Mouse (Mus musculus) 416B (cell line): ENCODE measurements around the gene Ttc28.

ENCODE experiments used
- DNase-seq: peaks from one replicate; pipeline ENCODE4 v3.0.0; 2011; ENCODE audit warnings: low read depth

Gene Ttc28

DNA sequence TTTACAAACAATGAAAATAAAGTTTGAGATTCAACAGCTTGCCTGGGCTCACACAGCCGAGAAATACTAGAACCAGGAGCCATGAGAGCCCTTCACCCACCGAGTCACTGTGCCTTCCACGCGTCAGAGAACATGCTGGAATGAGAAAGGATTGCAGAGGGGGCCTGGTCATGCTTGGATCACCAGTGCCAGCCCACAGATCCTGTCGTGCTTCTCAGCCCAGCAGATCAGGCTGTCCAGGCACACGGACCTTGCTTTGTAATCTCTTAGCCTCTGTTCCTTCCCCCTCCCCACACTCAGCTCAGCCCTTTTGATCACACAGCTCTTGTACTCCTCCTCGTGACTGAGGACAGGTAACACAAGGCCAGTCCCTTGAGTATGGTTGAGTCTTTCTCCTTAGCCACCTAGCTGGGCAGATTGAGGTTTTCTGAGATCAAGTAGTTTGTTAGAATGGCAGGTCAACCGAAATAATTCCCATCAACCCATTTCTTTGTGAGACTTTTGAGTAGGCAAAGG is 334.4 kb downstream of the Ttc28 start:
- DNase-seq: no peak

DNA sequence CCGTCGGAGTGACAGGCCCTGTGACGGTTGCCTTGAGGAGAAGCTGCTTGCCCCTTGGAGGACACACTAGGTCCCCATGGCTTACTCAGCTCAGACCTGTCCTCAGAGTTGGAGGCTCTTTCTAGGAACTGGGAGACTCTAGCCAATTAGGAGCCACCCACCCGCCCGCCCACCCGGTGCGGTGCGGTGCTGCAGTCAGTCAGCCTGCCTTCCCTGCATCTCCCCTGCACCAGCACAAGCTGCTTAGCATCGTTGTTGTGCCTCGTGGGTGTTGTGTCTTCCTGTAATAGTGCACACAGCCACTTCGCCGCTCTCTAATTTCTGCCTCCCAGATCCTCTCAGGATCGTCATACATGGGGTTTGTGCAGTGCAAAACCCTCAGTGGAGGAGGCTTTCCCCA is 335.3 kb downstream of the Ttc28 start:
- no peak for DNase-seq

DNA sequence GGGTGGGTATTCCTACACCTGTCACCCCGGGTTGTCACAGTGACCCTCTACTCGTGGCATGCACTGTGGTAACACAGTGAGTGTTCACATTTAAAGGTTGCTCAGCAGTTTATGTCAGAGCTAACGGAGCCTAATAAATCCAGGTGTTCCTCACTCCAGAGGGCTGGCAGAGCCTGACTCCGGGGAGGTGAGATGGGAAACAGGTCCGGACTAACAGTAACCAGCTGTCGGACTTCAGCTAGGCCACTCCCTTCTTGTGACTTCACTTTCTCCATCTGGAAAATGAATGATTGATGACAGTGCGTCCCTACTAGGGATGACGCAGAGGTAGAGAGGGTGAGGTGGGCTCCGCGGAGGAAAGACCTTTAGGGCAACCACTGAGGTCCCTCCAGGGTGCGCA is 336.1 kb downstream of the Ttc28 start:
- no peak for DNase-seq

DNA sequence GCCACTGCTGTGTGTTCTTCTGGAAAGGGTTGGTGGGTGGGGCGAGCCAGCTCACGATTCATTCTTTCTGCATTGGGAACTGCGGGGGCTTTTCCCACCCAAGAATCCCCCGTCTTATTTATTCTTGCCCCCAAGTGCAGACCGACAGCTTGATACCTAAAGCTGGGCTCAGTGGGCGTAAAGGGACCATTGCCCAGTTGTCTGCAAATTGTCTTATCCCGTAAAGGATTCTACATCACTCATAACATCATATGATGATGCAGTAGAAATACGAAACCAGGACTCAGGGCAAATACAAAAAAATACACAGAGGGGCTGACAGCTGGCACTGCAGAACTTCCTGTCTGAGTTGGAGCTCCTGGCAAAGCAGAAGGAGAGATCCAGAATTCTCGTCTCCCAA is 336.6 kb downstream of the Ttc28 start:
- no peak for DNase-seq

DNA sequence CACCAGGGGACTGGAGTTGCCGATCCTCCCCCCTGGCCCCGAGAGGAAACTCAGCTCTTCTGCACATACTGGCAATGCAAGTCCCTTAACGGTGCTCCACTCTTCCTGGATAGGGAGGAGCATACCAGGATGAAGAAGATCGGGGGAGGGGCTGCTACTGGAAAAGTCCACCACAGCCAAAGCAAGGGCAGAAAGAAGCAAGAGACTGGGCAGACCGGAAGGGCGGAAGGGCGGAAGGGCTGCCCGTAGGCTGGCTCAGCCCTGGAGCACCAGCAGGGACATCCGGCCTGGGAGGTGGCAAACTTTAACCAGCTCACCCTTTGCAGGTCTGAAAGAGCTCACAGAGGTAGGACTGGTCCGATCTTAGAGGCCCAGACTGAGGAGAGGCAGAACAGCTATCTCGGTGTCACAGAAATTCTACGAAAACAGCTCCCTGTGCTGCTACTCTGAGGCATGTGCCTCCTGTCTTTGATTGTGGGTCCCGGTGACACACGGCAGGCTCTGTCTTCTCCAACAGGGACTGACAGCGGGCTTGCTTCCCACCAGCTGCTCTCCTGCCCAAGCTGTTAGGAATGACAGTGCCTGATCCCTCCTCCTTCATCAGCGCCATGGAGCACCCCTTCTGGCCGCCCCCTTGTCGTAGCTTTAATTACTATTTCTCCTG is 338.0 kb downstream of the Ttc28 start:
- DNase-seq: no peak

DNA sequence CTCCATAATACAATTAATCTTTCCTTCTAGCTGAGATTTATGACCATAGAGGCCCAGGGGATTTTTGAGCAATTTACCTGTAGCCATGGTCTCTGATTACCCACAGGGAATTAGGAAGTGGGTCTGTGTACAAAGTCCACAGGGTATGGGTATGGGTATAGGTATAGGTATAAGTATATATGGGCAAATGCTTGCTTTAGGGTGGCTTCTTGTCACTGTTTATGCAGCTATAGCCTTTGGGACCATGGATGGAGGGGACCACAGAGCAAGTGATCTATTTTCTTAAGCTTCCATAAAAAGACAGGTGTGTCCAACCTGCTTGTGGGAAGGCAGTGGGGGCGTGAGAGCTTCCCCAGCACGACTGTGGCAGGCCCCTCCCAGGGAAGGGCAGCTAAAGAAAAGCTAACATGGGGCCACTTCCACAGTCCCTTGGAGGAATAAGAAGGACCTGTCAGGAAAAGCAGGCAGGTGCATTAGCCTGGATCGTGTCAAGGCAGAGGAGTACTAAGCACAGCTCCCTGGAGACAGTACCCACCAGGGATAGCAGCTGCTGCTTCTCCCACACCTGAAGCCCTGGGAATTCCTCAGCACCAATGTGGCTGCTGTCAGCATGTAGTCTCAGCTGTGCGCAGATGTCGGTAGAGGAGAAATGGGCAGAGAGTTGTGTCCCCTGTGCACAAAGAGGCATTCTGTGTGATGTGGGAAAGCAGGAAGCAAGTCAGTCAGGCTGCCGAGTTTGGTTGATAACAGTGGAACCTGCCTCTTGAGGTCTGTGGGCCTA is 338.7 kb downstream of the Ttc28 start:
- DNase-seq: no peak

DNA sequence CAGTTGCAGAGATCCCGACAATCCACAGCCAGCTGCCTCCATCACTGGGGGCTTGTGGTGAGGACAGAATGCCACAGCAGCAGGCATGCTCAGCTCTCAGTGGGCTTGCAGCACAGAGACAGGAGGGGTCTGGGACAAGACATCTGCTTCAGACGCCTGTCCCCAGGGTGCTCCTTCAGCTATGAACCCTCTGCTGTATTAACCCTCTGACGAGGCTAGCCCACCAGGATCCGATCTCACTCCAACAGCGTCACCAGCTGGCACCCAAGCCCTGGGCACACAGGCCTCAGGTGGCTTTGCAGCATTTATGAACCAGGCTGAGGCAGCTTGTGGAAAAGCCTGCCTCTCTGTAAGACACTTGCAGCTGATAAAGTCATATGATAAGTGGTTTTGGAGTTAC is 339.4 kb downstream of the Ttc28 start:
- no peak for DNase-seq

DNA sequence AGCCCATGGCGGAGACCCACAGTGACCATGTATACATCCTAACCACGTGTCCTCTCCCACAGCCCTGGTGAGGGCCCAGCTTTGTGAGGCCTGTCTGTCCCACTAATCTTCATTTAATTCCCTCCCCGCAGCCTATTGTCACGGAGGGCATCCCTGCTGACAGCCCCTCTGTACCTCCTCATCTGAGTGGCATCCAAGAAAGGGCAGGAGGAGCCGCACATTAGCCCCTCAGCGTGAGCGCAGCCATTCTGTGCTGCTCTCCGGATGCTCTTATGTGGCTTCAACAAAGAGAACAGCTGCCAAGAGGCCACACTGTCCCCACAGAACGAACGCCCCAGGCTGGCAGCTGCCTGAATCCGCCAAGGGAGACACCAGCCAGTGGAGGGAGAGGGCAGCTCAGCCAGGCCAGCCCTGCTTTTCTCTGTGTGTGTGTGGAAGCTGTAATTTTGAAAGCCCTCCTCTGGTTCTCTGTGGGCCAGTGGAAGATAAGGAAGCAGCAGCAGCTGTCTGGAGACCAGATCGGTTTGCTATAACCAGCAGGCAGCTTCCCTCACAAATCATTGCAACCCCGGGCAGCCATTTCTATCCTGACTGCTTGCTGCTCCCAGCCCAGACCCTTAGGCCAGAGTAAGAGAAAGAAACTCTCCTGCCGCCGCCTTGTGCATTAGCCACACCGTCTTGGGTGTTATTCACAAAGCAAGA is 341.2 kb downstream of the Ttc28 start:
- no peak for DNase-seq

DNA sequence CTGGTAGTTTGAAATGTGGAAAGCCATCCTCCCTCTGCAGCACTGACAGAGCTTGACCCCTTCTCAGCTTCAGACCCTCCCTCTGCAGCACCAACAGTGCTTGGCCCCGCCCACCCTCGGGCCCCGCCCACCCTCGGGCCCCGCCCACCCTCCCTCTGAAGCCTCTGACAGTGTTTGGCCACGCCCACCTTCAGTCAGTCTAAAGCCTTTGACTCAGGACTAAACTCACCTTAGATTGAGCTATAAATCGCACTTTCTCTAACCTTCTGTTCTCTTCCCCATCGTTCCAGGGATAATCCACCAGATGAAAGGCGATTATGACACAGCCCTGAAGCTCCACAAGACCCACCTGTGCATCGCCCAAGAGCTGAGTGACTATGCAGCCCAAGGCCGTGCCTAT is 343.2 kb downstream of the Ttc28 start:
- DNase-seq: no peak

DNA sequence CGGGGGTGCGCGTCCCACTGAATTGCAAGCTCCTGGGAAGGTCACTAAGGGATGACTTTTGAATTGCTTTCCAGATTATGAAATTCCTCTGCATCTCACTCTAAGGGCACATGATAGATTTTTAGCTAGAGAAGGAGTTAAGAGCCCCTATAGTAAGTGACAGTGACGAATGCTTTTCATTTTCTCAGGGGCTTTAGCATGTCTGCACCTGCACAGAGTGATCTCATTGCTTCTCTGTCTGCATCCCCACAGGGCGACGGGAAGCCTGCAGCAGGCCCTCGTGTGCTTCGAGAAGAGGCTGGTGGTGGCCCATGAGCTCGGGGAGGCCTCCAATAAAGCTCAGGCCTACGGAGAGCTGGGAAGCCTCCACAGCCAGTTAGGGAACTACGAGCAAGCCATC is 345.7 kb downstream of the Ttc28 start:
- DNase-seq: no peak

DNA sequence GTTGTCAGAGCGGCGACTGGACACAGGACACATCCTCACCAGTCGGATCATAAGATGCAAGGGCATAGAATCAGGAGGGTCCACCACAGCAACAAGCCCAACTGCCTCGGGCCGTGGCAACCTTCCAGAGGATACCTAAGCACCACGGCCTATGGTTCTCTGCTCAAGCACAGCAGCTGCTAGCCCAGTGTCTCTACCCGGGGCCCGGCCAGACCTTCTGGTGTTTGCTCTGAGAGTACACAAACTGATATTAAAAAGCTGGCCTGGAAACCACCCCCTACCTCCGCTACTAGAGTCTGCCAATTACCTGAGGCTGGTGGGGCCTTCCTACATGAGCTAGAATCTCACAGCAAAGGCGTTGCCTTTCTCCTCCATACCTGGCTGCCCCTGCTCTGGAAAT is 346.9 kb downstream of the Ttc28 start:
- no peak for DNase-seq

DNA sequence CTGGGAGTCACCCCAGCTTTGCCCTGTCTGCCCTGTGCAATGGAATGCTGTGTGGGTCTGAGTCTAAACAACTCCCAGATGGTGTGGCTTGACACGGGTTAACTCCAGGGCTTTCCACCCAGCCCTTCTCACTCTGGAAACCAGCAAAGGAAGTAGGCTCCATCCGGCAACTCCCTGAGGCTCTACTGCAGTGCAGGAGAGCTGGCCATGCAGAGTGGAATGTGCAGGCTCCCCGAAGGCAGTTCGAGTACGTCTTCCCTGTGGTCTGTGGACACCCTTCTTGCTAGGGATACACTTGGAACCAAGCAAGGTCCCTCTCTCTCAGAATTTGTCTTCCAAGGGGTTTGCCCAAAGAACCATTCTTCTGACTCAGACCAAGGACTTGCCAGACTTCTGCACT is 348.2 kb downstream of the Ttc28 start:
- DNase-seq: no peak

DNA sequence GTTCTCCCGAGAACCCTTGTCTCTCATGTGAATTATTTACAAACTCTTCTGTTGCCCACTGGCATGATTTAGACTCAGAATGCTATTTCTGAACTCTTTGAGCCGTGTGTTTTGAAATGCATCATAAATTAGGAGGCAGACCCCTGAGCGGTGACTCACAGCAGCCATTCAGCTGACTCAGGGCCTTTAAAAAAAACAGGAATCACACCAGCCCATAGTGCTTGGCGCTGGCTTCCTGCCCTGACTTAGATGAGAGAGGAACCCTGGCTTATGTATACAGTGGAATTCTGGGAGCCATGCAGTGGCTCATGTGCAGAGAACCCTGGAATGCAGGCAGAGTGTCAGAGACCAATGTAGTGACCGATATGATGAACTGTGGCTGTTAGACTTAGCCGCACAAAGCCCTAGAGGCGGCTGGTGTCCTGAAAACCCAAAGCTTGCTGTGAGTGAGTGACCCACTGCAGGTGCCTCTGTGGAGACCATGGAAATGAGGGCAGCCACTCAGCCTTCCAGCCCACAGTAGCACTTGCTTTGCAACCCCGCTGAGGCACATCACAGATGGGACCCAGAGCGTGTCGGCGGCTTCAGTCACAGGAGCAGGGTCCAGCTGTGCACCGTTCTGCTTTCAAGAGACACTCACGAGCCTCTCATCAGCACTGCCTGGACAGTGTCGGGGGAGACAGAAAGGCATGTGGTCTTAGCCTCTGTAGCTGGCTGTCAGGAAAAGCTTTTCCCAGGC is 348.9 kb downstream of the Ttc28 start:
- DNase-seq: no peak

DNA sequence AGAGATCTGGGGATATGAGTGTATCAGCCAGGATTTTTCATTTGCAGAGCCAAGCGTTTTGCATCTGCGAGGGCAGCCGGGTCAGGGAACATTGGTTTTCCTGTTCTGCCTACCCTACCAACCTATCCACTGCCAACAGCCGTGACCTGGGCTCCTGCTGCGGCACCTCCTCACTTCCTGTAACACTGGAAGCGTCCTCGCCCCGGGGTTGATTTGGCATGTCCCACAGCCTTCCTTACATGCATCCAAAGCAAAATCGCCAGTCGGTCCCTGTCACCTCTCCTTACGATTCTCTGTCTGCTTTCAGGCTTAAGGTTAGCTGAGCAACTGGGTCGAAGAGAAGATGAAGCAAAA is 349.4 kb downstream of the Ttc28 start:
- DNase-seq: no peak

DNA sequence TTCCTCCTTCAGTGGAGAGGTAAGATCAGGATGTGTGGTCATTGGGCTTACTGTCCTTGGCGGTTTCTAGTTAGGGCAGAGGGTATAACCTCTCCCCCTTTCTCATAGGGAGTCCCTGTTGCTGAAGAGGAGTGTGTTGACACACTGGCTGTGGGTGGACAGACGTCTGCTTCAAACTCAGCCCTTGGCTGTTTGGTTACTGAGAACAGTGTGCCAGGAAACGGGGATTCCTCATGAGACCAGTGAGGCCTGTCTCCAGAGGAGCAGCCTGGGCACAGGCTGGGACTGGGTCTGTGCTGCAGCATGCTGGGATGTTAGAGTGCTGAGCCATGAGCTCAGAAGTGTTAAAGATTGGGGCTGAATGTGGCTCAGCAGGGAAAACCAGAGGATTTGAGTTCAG is 350.1 kb downstream of the Ttc28 start:
- peak; percentile 28 for DNase-seq

DNA sequence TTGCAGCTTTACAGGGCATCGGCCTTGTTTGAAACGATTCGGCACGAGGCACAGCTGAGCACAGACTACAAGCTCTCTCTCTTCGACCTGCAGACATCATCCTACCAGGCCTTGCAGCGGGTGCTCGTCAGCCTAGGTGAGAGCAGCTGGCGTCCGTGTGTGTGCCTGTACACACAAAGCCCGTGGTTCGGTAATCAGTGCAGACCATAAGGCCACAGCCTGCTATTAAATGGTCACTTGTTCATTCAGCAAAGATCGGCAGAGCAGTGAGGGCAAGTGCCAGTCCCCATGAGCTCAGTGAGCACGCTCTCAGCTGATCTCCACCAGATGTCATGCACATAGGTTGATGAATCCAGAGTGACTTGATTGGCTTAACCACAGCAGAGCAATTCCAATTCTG is 351.4 kb downstream of the Ttc28 start:
- DNase-seq: no peak

DNA sequence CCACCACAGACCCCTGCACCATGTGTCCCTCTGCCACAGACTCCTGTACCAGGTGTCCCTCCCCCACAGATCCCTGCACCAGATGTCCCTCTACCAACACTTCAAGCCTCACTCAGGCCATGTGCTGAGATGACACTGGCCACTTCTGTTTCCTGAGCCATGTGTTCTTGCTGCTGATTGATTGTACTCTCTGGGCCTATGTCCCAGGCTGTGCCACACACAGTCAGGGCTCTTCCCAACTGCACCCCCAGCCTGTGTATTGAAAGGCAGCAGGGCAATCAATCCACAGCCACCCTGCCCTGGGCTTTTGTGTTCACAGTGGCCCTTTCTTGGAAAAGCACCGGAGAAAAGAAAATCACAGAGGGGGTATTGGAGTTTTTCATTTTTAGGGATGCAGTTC is 352.2 kb downstream of the Ttc28 start:
- DNase-seq: no peak

DNA sequence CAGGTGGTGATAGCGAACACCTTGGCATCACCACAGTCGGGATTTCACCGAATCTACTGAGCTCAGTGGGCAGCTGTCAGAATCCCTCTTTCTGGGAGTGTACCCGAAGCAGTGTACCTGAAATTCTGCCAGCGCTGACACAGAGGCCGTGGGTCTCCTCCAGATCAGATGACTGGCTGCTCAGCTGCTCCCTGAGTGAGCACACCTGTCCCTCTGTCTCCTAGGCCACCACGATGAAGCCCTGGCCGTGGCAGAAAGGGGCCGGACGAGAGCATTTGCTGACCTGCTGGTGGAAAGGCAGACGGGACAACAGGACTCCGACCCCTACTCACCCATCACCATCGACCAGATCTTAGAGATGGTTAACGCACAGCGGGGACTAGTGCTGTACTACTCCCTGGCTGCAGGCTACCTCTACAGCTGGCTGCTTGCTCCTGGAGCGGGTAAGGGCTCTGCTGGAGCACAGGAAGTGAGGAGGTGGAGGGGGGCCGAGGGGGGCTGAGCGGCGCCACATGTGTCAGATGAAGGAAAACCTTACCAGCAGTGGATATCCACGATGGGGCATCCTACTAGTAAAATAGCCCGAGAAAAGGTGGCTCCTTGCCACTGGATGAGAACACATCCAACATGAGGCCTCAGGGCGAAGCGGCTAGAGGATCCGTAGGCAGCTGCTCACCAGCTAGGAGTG is 353.6 kb downstream of the Ttc28 start:
- no peak for DNase-seq

DNA sequence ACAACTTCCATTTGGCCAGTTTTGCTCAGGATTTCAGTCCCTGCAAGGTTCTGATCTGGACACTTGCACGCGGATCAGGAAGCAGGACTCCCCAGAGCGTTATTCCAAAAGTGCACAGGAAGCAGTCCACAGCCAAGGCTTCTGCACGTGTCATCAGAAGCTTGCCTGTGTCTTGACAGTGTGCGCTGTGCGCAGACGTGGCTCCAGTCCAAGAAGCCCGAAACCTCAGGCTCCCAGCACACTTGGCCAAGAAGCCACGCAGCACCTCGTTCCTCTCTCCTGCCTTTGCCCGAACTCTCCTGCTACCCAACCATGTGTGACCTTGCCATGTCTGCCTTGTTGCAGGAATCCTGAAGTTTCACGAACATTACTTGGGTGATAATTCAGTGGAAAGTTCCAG is 355.5 kb downstream of the Ttc28 start:
- DNase-seq: no peak

DNA sequence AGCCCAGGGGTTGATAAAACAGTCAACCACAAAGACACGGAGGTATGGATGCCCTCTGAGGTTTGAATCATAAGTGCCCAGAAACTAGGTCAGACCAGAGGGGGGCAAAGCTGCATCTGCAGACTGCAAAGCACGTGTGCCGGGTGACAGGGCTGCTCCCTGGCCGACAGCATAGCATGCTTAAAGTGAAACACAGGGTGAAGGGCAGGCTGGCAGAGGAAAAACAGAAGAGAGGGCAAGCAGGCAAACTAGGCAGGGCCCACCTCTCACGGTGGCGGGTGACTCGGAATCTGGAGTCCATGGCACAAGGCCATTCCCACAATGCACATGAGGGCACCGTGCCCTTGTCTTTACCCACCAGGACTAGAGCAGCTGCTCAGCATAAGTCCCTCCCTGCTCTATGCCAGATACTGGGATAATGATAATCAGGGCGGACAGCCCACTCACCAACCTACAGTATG is 357.6 kb downstream of the Ttc28 start:
- DNase-seq: no peak

DNA sequence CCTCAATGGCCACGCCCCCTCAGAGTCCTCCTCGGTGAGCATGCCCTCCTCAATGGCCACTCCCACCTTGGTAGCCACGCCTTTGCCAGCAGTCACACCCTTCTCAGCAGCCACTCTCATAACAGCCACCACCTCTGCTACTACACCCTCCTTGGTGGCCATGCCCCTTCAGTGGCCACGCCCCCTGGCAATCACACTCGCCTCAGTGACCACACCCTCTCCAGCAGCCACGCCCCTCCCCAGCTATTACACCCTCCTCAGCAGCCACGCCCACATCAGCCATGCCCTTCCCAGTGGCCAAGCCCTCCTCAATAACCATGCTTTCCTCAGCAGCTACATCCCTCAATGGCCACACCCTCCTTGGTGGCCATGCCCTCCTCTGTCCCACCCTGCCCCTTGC is 359.6 kb downstream of the Ttc28 start:
- peak; percentile 61 for DNase-seq
